Mouse (Mus musculus) lung, postnatal 4 days (tissue): ENCODE measurements around the gene Vmn2r116.
"Not testable (repeated sequence)": the region's sequence is repeated elsewhere in the genome, so short reads cannot be mapped to it uniquely, and the experiment has no call there.

Source experiments
- DNase-seq, 2 experiments: peaks; one replicate each; pipeline ENCODE4 v3.0.0; 2021

Vmn2r116 gene

GRCm38 (mm10) chr17:23384304-23384703 lies at the start of gene Vmn2r116:
Vmn2r116 (plus strand) TSS chr17:23384604.
- DNase-seq, result not testable (repeated sequence)

- DNase-seq, result not testable (repeated sequence)
Measured at GRCm38 (mm10) chr17:23343441-23343840, 41.0 kb upstream of the Vmn2r116 start, which contains the start of gene Vmn2r115. Vmn2r115 (plus strand) TSS chr17:23343741.

GRCm38 (mm10) chr17:23351644-23352043 lies 32.8 kb upstream of the Vmn2r116 start:
- no peak for DNase-seq

- DNase-seq, result no peak
Measured at GRCm38 (mm10) chr17:23433150-23433679, 48.8 kb downstream of the Vmn2r116 start.
